Mouse (Mus musculus): Measurements from ENCODE around the gene Ube2g2. TPM values are rescaled to one million over a fixed set of nuclear protein-coding genes. Genes with fewer than 3 reads are reported as not detected.
"Not testable (repeated sequence)": the region's sequence is repeated elsewhere in the genome, so short reads cannot be mapped to it uniquely, and the experiment has no call there.

Gene Ube2g2
- polyA plus RNA-seq, 1 experiment = 56.9 TPM

DNA sequence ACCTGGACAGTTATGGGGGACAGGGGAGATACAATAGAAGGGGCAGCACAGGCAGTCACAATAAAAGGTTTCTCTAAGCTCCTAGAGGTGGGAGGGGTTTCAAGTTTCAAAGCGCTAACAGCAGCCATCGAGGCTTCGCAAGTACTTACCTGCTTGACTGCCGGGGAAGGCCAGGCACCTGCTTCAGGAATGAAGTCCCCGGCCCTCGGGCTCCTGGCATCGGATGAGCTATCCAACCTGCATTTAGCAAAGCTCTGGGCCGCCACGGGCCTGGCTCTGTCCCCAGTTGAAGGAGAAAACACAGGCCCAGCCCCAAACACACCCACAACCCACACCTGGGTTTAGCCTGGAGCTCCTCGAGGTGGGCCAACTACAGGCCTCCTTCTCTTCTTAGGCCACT is 64.9 kb downstream of the Ube2g2 start:
- TF ChIP-seq POLR2A (IDR thresholded peaks at IDR 0.05; ENCODE audit: borderline replicate concordance, extremely low read depth, insufficient read depth, insufficient read length, poor library complexity, severe bottlenecking) (no peak), CTCF (IDR thresholded peaks at IDR 0.05; ENCODE audit: borderline replicate concordance, extremely low read depth, insufficient read depth, insufficient read length) (no peak)
- no peak for DNase-seq (ENCODE audit: low read depth)

- DNase-seq (ENCODE audit: low read depth) = not testable (repeated sequence)
Measured at GRCm38 (mm10) chr10:77690356-77690807, 68.3 kb downstream of the Ube2g2 start, which contains the start of gene Gm19402. Gene Gm19402, minus strand, starts transcription at chr10:77690757.

Other genes with a start within 250 kb of the Ube2g2 start
- 18.0 and 22.4 TPM in 2 replicates for gene Adarb1, start 204.0 kb upstream of the Ube2g2 start, polyA plus RNA-seq (2012; rRNA removed)
- gene Fam207a, start 106.5 kb upstream of the Ube2g2 start, polyA plus RNA-seq (2012; rRNA removed) = 38.1 and 38.8 TPM in 2 replicates
- 0.62 and 0.94 TPM in 2 replicates for gene Itgb2, start 92.0 kb upstream of the Ube2g2 start, polyA plus RNA-seq (2012; rRNA removed)
- gene Pttg1ip, start 40.6 kb upstream of the Ube2g2 start, polyA plus RNA-seq (2012; rRNA removed) = 70.0 and 74.8 TPM in 2 replicates
- gene Sumo3, start 16.2 kb upstream of the Ube2g2 start, polyA plus RNA-seq (2012; rRNA removed) = 368 and 420 TPM in 2 replicates
- not detected in 2 replicates for gene Gm49325, start 16.1 kb upstream of the Ube2g2 start, polyA plus RNA-seq (2012; rRNA removed)
- 1.5 and 1.6 TPM in 2 replicates for gene Tspear, start 64.3 kb downstream of the Ube2g2 start, polyA plus RNA-seq (2012; rRNA removed)
- gene Gm19402, start 68.5 kb downstream of the Ube2g2 start, polyA plus RNA-seq (2012; rRNA removed) = not detected in 2 replicates
- gene Gm9508, start 75.0 kb downstream of the Ube2g2 start, polyA plus RNA-seq (2012; rRNA removed) = not detected in 2 replicates
- gene Gm10272, start 84.4 kb downstream of the Ube2g2 start, polyA plus RNA-seq (2012; rRNA removed) = not detected in 2 replicates
- gene Gm10024, start 89.2 kb downstream of the Ube2g2 start, polyA plus RNA-seq (2012; rRNA removed) = not detected in 2 replicates
- gene Gm10142, start 93.5 kb downstream of the Ube2g2 start, polyA plus RNA-seq (2012; rRNA removed) = not detected in 2 replicates
- not detected in 2 replicates for gene Krtap12-1, start 98.3 kb downstream of the Ube2g2 start, polyA plus RNA-seq (2012; rRNA removed)
- not detected in 2 replicates for gene Gm10100, start 104.2 kb downstream of the Ube2g2 start, polyA plus RNA-seq (2012; rRNA removed)
- gene Gm18596, start 120.4 kb downstream of the Ube2g2 start, polyA plus RNA-seq (2012; rRNA removed) = not detected in 2 replicates
- not detected in 2 replicates for gene Gm9736, start 129.1 kb downstream of the Ube2g2 start, polyA plus RNA-seq (2012; rRNA removed)
- not detected in 2 replicates for gene Gm3233, start 137.4 kb downstream of the Ube2g2 start, polyA plus RNA-seq (2012; rRNA removed)
- not detected in 2 replicates for gene Gm3238, start 149.1 kb downstream of the Ube2g2 start, polyA plus RNA-seq (2012; rRNA removed)
- not detected in 2 replicates for gene Gm7138, start 154.7 kb downstream of the Ube2g2 start, polyA plus RNA-seq (2012; rRNA removed)
- not detected in 2 replicates for gene Gm3250, start 160.3 kb downstream of the Ube2g2 start, polyA plus RNA-seq (2012; rRNA removed)
- gene Gm7137, start 165.9 kb downstream of the Ube2g2 start, polyA plus RNA-seq (2012; rRNA removed) = not detected in 2 replicates
- gene Gm9639, start 172.8 kb downstream of the Ube2g2 start, polyA plus RNA-seq (2012; rRNA removed) = not detected in 2 replicates
- not detected in 2 replicates for gene Gm19668, start 176.9 kb downstream of the Ube2g2 start, polyA plus RNA-seq (2012; rRNA removed)
- gene Gm9507, start 189.6 kb downstream of the Ube2g2 start, polyA plus RNA-seq (2012; rRNA removed) = not detected in 2 replicates
- 0.14 TPM in 1 of 2 replicates, not detected in the other for gene Gm2696, start 192.4 kb downstream of the Ube2g2 start, polyA plus RNA-seq (2012; rRNA removed)
- not detected in 2 replicates for gene Krtap10-4, start 204.8 kb downstream of the Ube2g2 start, polyA plus RNA-seq (2012; rRNA removed)
- not detected in 2 replicates for gene Krtap10-10, start 213.7 kb downstream of the Ube2g2 start, polyA plus RNA-seq (2012; rRNA removed)
- not detected in 2 replicates for gene Gm36176, start 224.5 kb downstream of the Ube2g2 start, polyA plus RNA-seq (2012; rRNA removed)
- 0.10 TPM in 1 of 2 replicates, not detected in the other for gene Gm10318, start 230.6 kb downstream of the Ube2g2 start, polyA plus RNA-seq (2012; rRNA removed)
- gene Gm3285, start 239.7 kb downstream of the Ube2g2 start, polyA plus RNA-seq (2012; rRNA removed) = not detected in 2 replicates